Mouse (Mus musculus) liver, embryonic 14.5 days (tissue): Measurements from ENCODE around the gene Kpna7. TPM values are rescaled to one million over a fixed set of nuclear protein-coding genes. Genes with fewer than 3 reads are reported as not detected.
"Not testable (repeated sequence)": the region's sequence is repeated elsewhere in the genome, so short reads cannot be mapped to it uniquely, and the experiment has no call there.

Experiments used
- ATAC-seq: fragments of 200-750 bp; cut with Nextera tagmentation; 2 replicates; pipeline ENCODE4 v1.8.0; 2017; ENCODE audit warnings: moderate number of reproducible peaks, mild to moderate bottlenecking, moderate library complexity; ENCODE audit not compliant: insufficient read depth
- DNase-seq, 3 experiments: peaks; one replicate each; pipeline ENCODE4 v3.0.0-alpha.2; 2012 to 2013; ENCODE audit warnings: low read depth in 3 of 3, low spot score in 3 of 3
- H3K27ac ChIP-seq: fragments of 300-500 bp; sonication (generic); 2 replicates; pipeline ENCODE4 v1.5.1; 2014; ENCODE audit warnings: moderate library complexity, mild to moderate bottlenecking, control low read depth, inconsistent platforms
- H3K27me3 ChIP-seq: fragments of 300-500 bp; sonication (generic); 2 replicates; pipeline ENCODE4 v1.6.1; 2014; ENCODE audit warnings: mild to moderate bottlenecking, low read length, moderate library complexity; ENCODE audit not compliant: control insufficient read depth, insufficient read depth
- H3K36me3 ChIP-seq: fragments of 300-500 bp; sonication (generic); replicated peaks from 2 replicates; pipeline ENCODE4 v1.6.1; 2014; ENCODE audit warnings: low read depth; ENCODE audit not compliant: control insufficient read depth, insufficient read depth
- H3K4me1 ChIP-seq, 2 experiments: fragments of 200-500 bp in 1 of 2; fragments of 300-500 bp in 1 of 2; sonication (generic) in 1 of 2; replicated peaks; 2 replicates each; pipeline ENCODE4 v1.6.1; 2012 to 2014; ENCODE audit warnings: antibody characterized with exemption in 1 of 2, inconsistent platforms in 1 of 2, low read length in 1 of 2; ENCODE audit not compliant: control insufficient read depth in 2 of 2, insufficient read depth in 2 of 2
- H3K4me2 ChIP-seq: fragments of 300-500 bp; sonication (generic); 2 replicates; pipeline ENCODE4 v1.6.1; 2014; ENCODE audit warnings: low read depth, mild to moderate bottlenecking, control low read depth, moderate library complexity
- H3K4me3 ChIP-seq, 2 experiments: fragments of 200-500 bp in 1 of 2; fragments of 300-500 bp in 1 of 2; sonication (generic) in 1 of 2; 2 replicates each; pipeline ENCODE4 v1.5.1; 2012 to 2014; ENCODE audit warnings: low read depth in 2 of 2, low read length in 2 of 2, mild to moderate bottlenecking in 2 of 2, control low read depth in 1 of 2, inconsistent platforms in 1 of 2, moderate library complexity in 1 of 2; ENCODE audit not compliant: insufficient read depth in 1 of 2
- H3K9ac ChIP-seq: fragments of 300-500 bp; sonication (generic); replicated peaks from 2 replicates; pipeline ENCODE4 v1.6.1; 2014; ENCODE audit warnings: mild to moderate bottlenecking, control low read depth, moderate library complexity
- H3K9me3 ChIP-seq: fragments of 300-500 bp; sonication (generic); 2 replicates; pipeline ENCODE4 v1.6.1; 2016; ENCODE audit warnings: low read length, mixed read lengths; ENCODE audit not compliant: control insufficient read depth
- CTCF ChIP-seq: IDR thresholded peaks from 2 replicates; pipeline ENCODE4 v1.5.1; 2016; ENCODE audit warnings: antibody characterized with exemption, low read depth, control low read depth
- EP300 ChIP-seq: IDR thresholded peaks from 2 replicates; pipeline ENCODE4 v1.6.1; 2016; ENCODE audit warnings: antibody characterized with exemption, low read depth
- WGBS: fragments of 180-500 bp; shearing (Covaris S2); extraction: QIAGEN DNeasy Blood & Tissue Kit; methylation state at CpG from one replicate; pipeline ENCODE4 v1.1.7; 2014; ENCODE audit not compliant: insufficient replicate concordance; 5-methylcytosine and 5-hydroxymethylcytosine counted together
- polyA plus RNA-seq, 2 experiments: library from polyadenylated mRNA; depleted of rRNA in 1 of 2; stranded (reverse) in 1 of 2; unstranded in 1 of 2; fragments of >200 nt; fragmentation: Nextera tagmentation in 1 of 2; extraction: Ambion mirVana in 1 of 2; gene quantifications; 2 replicates each; pipeline versions ENCODE4 v1.2.1 to v1.2.3; 2012 to 2014

Gene Kpna7
- polyA plus RNA-seq, 2 experiments: 0.04 to 0.11 TPM

DNA sequence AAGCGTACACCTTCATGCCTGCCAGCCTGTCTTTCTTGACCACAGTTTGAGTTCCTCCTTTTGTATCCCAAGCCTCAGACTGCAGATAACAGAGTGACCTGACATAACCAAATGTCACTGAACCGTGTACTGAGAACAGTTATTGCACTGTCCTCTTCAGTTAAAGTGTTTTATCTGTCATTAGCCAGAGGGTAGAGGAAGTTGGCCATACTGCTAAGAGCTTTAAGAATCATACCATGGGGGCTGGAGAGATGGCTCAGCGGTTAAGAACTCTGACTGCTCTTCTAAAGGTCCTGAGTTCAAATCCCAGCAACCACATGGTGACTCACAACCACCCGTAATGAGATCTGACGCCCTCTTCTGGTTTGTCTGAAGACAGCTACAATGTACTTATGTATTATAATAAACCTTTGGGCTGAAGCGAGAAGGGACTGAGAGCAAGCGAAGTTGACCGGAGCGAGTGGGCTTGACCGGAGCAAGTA is 14.6 kb upstream of the Kpna7 start:
- no peak overlapping the region for H3K27ac ChIP-seq
- no peak overlapping the region for H3K4me3 ChIP-seq
- no peak for TF ChIP-seq CTCF
- no peak for TF ChIP-seq EP300
- H3K4me1 ChIP-seq: no peaks in the 10 kb centered on the region
- no peak for ATAC-seq
- no peak for DNase-seq
- 54% methylated on average over 10 of the region's 10 CpGs for WGBS
- no peaks in the 10 kb centered on the region for H3K27me3 ChIP-seq
- no peak overlapping the region for H3K9ac ChIP-seq
- no peak overlapping the region for H3K4me2 ChIP-seq
- no peaks in the 10 kb centered on the region for H3K9me3 ChIP-seq
- peaks cover 48% of the 10 kb centered on the region for H3K36me3 ChIP-seq

DNA sequence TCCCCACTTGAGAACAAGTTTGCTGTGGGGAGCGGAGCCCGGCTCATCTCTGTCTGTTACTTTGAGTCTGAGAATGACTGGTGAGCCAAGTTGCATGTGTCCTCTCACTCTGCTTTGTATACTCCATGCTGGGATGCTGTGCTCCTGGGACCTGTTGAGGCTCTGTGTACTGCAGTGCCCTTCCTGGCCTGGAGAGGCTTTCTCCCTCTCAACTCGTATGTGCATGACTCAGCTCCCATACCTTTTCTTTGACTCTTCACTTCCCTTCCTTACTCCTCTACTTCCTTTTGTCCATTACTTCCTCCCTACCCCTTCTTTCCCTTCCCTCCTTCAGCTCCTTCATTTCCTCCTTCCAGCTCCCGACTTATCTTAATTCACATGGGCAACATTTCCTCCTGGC is 12.4 kb upstream of the Kpna7 start:
- WGBS: 78% methylated on average over 4 of the region's 4 CpGs
- Histone ChIP-seq H3K27ac (no peak overlapping the region), H3K4me1 (no peaks in the 10 kb centered on the region), H3K27me3 (no peaks in the 10 kb centered on the region), H3K4me2 (no peak overlapping the region), H3K9me3 (no peaks in the 10 kb centered on the region), H3K4me3 (no peak overlapping the region), H3K9ac (no peak overlapping the region), H3K36me3 (peaks cover 54% of the 10 kb centered on the region)
- no peak for DNase-seq
- TF ChIP-seq EP300 (no peak), CTCF (no peak)
- ATAC-seq: no peak

DNA sequence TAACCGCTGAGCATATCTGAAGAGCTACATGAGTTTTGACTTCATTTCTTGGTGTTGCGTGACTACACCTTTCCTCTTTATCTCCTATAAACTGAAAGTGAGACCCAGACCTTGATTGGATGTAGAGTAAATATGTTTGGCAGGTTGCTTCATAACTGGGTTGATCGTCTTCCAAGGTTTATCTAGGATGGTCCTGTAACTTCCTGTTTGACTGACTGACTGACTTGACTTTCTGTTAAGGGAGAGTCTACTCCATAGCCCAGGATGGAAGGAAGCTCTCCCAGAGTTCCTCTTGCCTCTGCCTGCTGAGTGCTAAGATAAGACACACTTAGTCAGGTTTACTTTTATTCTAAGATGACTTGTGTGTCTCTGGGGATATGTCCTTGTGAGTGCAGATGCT is 6.0 kb upstream of the Kpna7 start:
- no peaks in the 10 kb centered on the region for H3K27me3 ChIP-seq
- H3K4me2 ChIP-seq: no peak overlapping the region
- H3K4me1 ChIP-seq: peaks cover 2 to 5% of the 10 kb centered on the region in 2 experiments; a peak in 3 of 4 replicates
- H3K36me3 ChIP-seq: peaks cover 21% of the 10 kb centered on the region
- H3K9ac ChIP-seq: no peak overlapping the region
- H3K4me3 ChIP-seq: no peak overlapping the region
- H3K9me3 ChIP-seq: no peaks in the 10 kb centered on the region
- 48% methylated on average over 3 of the region's 3 CpGs for WGBS
- ATAC-seq (no peak), DNase-seq (no peak)
- no peak for TF ChIP-seq CTCF
- no peak for TF ChIP-seq EP300
- H3K27ac ChIP-seq: no peak overlapping the region

DNA sequence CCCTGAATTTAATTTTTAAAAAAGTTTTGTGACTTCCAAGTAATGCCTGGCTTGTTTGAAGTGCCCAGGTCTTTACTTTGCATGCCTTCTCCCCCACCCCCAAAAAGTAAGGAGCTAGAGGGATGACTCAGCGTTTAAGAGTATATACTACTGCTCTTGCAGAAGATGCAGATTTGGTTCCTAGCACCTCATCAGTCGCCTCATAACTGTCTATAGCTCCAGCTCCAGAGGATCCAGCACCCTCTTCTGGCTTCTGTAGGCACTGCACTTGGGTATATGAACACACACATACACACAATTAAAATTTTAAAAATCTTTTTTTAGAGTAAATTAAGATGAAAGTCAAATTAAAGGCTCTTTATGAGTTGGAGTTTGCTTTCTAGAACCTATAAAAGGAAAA is 4.4 kb upstream of the Kpna7 start:
- ATAC-seq (no peak), DNase-seq (no peak)
- H3K27me3 ChIP-seq: no peaks in the 10 kb centered on the region
- 78% methylated on average over 2 of the region's 2 CpGs for WGBS
- H3K9me3 ChIP-seq: no peaks in the 10 kb centered on the region
- H3K4me3 ChIP-seq: no peak overlapping the region
- H3K36me3 ChIP-seq: peaks cover 14% of the 10 kb centered on the region
- H3K9ac ChIP-seq: no peak overlapping the region
- H3K4me1 ChIP-seq: peaks cover 6 to 11% of the 10 kb centered on the region in 2 experiments; a peak in 3 of 4 replicates
- no peak overlapping the region for H3K27ac ChIP-seq
- no peak for TF ChIP-seq EP300
- no peak for TF ChIP-seq CTCF
- H3K4me2 ChIP-seq: no peak overlapping the region

DNA sequence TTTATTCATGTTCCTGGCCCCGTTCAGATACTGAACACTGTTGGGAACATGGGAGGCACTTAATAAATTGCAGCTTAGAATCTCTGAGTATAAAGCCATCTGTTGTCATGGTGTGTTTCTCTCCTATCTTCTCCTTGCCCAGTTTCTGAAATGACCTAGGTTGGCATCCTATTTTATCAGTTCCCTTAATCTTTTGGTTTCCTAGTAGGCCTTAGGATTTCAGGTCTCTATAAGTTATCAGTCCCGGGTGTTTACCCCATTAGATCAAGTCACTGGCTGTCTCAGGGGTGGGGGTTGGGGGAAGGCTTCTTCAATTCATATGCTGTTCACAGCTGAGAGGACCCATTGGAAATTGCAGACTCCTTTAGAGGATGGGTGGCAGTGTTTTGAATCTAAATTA is 992 bp upstream of the Kpna7 start:
- Histone ChIP-seq H3K9ac (peak overlapping the region; percentile 84; the same call in 1 of the 2 replicates), H3K4me3 (peak overlapping the region; percentile 70 to 84), H3K4me2 (peak overlapping the region; percentile 87), H3K4me1 (peaks cover 6 to 11% of the 10 kb centered on the region in 2 experiments; a peak in 3 of 4 replicates), H3K27me3 (no peaks in the 10 kb centered on the region), H3K9me3 (no peaks in the 10 kb centered on the region), H3K36me3 (no peaks in the 10 kb centered on the region; the same call in 1 of the 2 replicates), H3K27ac (no peak overlapping the region)
- ATAC-seq (no peak), DNase-seq (no peak)
- WGBS: 27% methylated on average over 2 of the region's 2 CpGs
- TF ChIP-seq EP300: no peak
- no peak for TF ChIP-seq CTCF

DNA sequence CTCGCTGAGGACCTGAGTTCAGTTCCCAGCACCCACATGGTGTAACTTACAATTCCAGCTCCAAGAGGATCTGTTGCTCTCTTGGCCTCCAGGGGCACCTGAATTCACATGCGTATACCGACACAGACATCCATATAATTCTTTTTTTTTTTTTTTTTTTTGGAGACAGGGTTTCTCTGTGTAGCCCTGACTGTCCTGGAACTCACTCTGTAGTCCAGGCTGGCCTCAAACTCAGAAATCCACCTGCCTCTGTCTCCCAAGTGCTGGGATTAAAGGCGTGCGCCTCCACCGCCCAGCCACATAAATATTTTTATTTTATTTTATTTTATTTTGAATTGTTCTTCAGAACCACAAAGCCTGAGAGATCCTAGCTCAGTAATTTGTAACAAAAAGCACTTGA is 629 bp downstream of the Kpna7 start:
- Histone ChIP-seq H3K9ac (peak overlapping the region; percentile 63), H3K4me2 (peak overlapping the region; percentile 87), H3K4me3 (peak overlapping the region; percentile 19 to 70; a peak in 3 of 4 replicates)
- H3K4me1 ChIP-seq, H3K27me3 ChIP-seq, DNase-seq, H3K27ac ChIP-seq, ATAC-seq, H3K36me3 ChIP-seq, H3K9me3 ChIP-seq: not testable (repeated sequence)
- 38% methylated on average over 6 of the region's 6 CpGs for WGBS
